Mouse (Mus musculus): ENCODE measurements at regions not wholly inside any gene's neighbourhood (a gene's known extent, or its start where the extent isn't known, plus 50 kb on each side); places are given as distances from the start of the nearest gene placed in this dataset.
A peak's percentile ranks its signal among the peaks of the same experiment; 100 is the strongest.

GRCm38 (mm10) chr10:66834974-66835373, 261.0 kb upstream of the Jmjd1c start:
- Histone ChIP-seq H3K4me3 (ENCODE audit: low read length) (no peak overlapping the region), H3K36me3 (ENCODE audit: control insufficient read depth, insufficient read depth, low read length) (no peaks in the 10 kb centered on the region), H3K4me2 (ENCODE audit: low read depth, low read length) (no peak overlapping the region), H3K27ac (ENCODE audit: low read length) (no peak overlapping the region), H3K4me1 (ENCODE audit: control insufficient read depth, insufficient read depth, low read length) (no peaks in the 10 kb centered on the region), H3K27me3 (replicated peaks; ENCODE audit: control insufficient read depth, insufficient read depth, low read length) (no peaks in the 10 kb centered on the region), H3K9me3 (ENCODE audit: control insufficient read depth, low read length) (no peaks in the 10 kb centered on the region; the same call in 1 of the 2 replicates), H3K9ac (ENCODE audit: low read depth, low read length) (no peak overlapping the region)
- WGBS: 72% methylated on average over 4 of the region's 4 CpGs
- ATAC-seq: no peak

GRCm38 (mm10) chr10:66839058-66839457, 256.9 kb upstream of the Jmjd1c start:
- Histone ChIP-seq H3K36me3 (ENCODE audit: control insufficient read depth, insufficient read depth, low read length) (no peaks in the 10 kb centered on the region), H3K27me3 (replicated peaks; ENCODE audit: control insufficient read depth, insufficient read depth, low read length) (no peaks in the 10 kb centered on the region), H3K27ac (ENCODE audit: low read length) (no peak overlapping the region), H3K4me1 (ENCODE audit: control insufficient read depth, insufficient read depth, low read length) (no peaks in the 10 kb centered on the region), H3K4me3 (ENCODE audit: low read length) (no peak overlapping the region), H3K9me3 (ENCODE audit: control insufficient read depth, low read length) (no peaks in the 10 kb centered on the region; the same call in 1 of the 2 replicates), H3K4me2 (ENCODE audit: low read depth, low read length) (no peak overlapping the region), H3K9ac (ENCODE audit: low read depth, low read length) (no peak overlapping the region)
- ATAC-seq: no peak
- 46% methylated on average over 9 of the region's 9 CpGs for WGBS

- H3K27me3 ChIP-seq (replicated peaks; ENCODE audit: control insufficient read depth, insufficient read depth, low read length): no peaks in the 10 kb centered on the region
- WGBS: 73% methylated on average over 2 of the region's 2 CpGs
- H3K4me1 ChIP-seq (ENCODE audit: control insufficient read depth, insufficient read depth, low read length): no peaks in the 10 kb centered on the region
- no peak for ATAC-seq
- no peaks in the 10 kb centered on the region for H3K9me3 ChIP-seq (ENCODE audit: control insufficient read depth, low read length)
- no peak overlapping the region for H3K4me2 ChIP-seq (ENCODE audit: low read depth, low read length)
- no peak overlapping the region for H3K9ac ChIP-seq (ENCODE audit: low read depth, low read length)
- H3K27ac ChIP-seq (ENCODE audit: low read length): no peak overlapping the region
- H3K4me3 ChIP-seq (ENCODE audit: low read length): no peak overlapping the region
- H3K36me3 ChIP-seq (ENCODE audit: control insufficient read depth, insufficient read depth, low read length): no peaks in the 10 kb centered on the region
Measured at GRCm38 (mm10) chr10:66843258-66843657, 252.7 kb upstream of the Jmjd1c start.

GRCm38 (mm10) chr10:66848778-66849177, 247.1 kb upstream of the Jmjd1c start:
- ATAC-seq: no peak
- 85% methylated on average over 5 of the region's 5 CpGs for WGBS

GRCm38 (mm10) chr10:66849681-66850080, 246.2 kb upstream of the Jmjd1c start:
- Histone ChIP-seq H3K4me3 (ENCODE audit: low read length) (no peak overlapping the region), H3K4me1 (ENCODE audit: control insufficient read depth, insufficient read depth, low read length) (no peaks in the 10 kb centered on the region), H3K27me3 (replicated peaks; ENCODE audit: control insufficient read depth, insufficient read depth, low read length) (no peaks in the 10 kb centered on the region), H3K27ac (ENCODE audit: low read length) (no peak overlapping the region), H3K36me3 (ENCODE audit: control insufficient read depth, insufficient read depth, low read length) (no peaks in the 10 kb centered on the region), H3K9me3 (ENCODE audit: control insufficient read depth, low read length) (no peaks in the 10 kb centered on the region), H3K4me2 (ENCODE audit: low read depth, low read length) (no peak overlapping the region), H3K9ac (ENCODE audit: low read depth, low read length) (no peak overlapping the region)
- ATAC-seq: no peak
- WGBS: 65% methylated on average over 6 of the region's 6 CpGs

More at GRCm38 (mm10) chr10:66848778-66849177, 247.1 kb upstream of the Jmjd1c start:
- Histone ChIP-seq H3K4me3 (ENCODE audit: low read length) (no peak overlapping the region), H3K4me1 (ENCODE audit: control insufficient read depth, insufficient read depth, low read length) (no peaks in the 10 kb centered on the region), H3K9ac (ENCODE audit: low read depth, low read length) (no peak overlapping the region), H3K27me3 (replicated peaks; ENCODE audit: control insufficient read depth, insufficient read depth, low read length) (no peaks in the 10 kb centered on the region), H3K4me2 (ENCODE audit: low read depth, low read length) (no peak overlapping the region), H3K36me3 (ENCODE audit: control insufficient read depth, insufficient read depth, low read length) (no peaks in the 10 kb centered on the region), H3K27ac (ENCODE audit: low read length) (no peak overlapping the region), H3K9me3 (ENCODE audit: control insufficient read depth, low read length) (no peaks in the 10 kb centered on the region)

- no peaks in the 10 kb centered on the region for H3K36me3 ChIP-seq (ENCODE audit: control insufficient read depth, insufficient read depth, low read length)
- no peak overlapping the region for H3K4me2 ChIP-seq (ENCODE audit: low read depth, low read length)
- H3K27me3 ChIP-seq (replicated peaks; ENCODE audit: control insufficient read depth, insufficient read depth, low read length): no peaks in the 10 kb centered on the region
- WGBS: 63% methylated on average over 4 of the region's 4 CpGs
- no peaks in the 10 kb centered on the region for H3K9me3 ChIP-seq (ENCODE audit: control insufficient read depth, low read length)
- no peak overlapping the region for H3K9ac ChIP-seq (ENCODE audit: low read depth, low read length)
- no peak overlapping the region for H3K4me3 ChIP-seq (ENCODE audit: low read length)
- no peaks in the 10 kb centered on the region for H3K4me1 ChIP-seq (ENCODE audit: control insufficient read depth, insufficient read depth, low read length)
- no peak for ATAC-seq
- no peak overlapping the region for H3K27ac ChIP-seq (ENCODE audit: low read length)
Measured at GRCm38 (mm10) chr10:66850972-66851478, 244.9 kb upstream of the Jmjd1c start.

GRCm38 (mm10) chr10:66851841-66852240, 244.1 kb upstream of the Jmjd1c start:
- no peak overlapping the region for H3K9ac ChIP-seq (ENCODE audit: low read depth, low read length)
- H3K4me3 ChIP-seq (ENCODE audit: low read length): no peak overlapping the region
- H3K4me2 ChIP-seq (ENCODE audit: low read depth, low read length): no peak overlapping the region
- H3K27me3 ChIP-seq (replicated peaks; ENCODE audit: control insufficient read depth, insufficient read depth, low read length): no peaks in the 10 kb centered on the region
- 63% methylated on average over 5 of the region's 5 CpGs for WGBS
- ATAC-seq: no peak
- H3K4me1 ChIP-seq (ENCODE audit: control insufficient read depth, insufficient read depth, low read length): no peaks in the 10 kb centered on the region
- no peak overlapping the region for H3K27ac ChIP-seq (ENCODE audit: low read length)
- H3K36me3 ChIP-seq (ENCODE audit: control insufficient read depth, insufficient read depth, low read length): no peaks in the 10 kb centered on the region
- H3K9me3 ChIP-seq (ENCODE audit: control insufficient read depth, low read length): no peaks in the 10 kb centered on the region

GRCm38 (mm10) chr10:66852708-66853107, 243.2 kb upstream of the Jmjd1c start:
- Histone ChIP-seq H3K4me3 (ENCODE audit: low read length) (no peak overlapping the region), H3K36me3 (ENCODE audit: control insufficient read depth, insufficient read depth, low read length) (no peaks in the 10 kb centered on the region), H3K4me1 (ENCODE audit: control insufficient read depth, insufficient read depth, low read length) (no peaks in the 10 kb centered on the region), H3K9ac (ENCODE audit: low read depth, low read length) (no peak overlapping the region), H3K27me3 (replicated peaks; ENCODE audit: control insufficient read depth, insufficient read depth, low read length) (no peaks in the 10 kb centered on the region), H3K4me2 (ENCODE audit: low read depth, low read length) (no peak overlapping the region), H3K27ac (ENCODE audit: low read length) (no peak overlapping the region), H3K9me3 (ENCODE audit: control insufficient read depth, low read length) (no peaks in the 10 kb centered on the region)
- no peak for ATAC-seq
- WGBS: 56% methylated on average over 5 of the region's 5 CpGs

- 0 out of 2 replicates have a peak, but pooled peaks have one; percentile 55 for ATAC-seq
- H3K9ac ChIP-seq (ENCODE audit: low read depth, low read length): 0 out of 2 replicates have a peak overlapping the region, but pooled peaks have one; percentile 12
- 9% methylated on average over 13 of the region's 13 CpGs for WGBS
Measured at GRCm38 (mm10) chr10:66853258-66853657, 242.7 kb upstream of the Jmjd1c start.

GRCm38 (mm10) chr10:66854895-66855294, 241.0 kb upstream of the Jmjd1c start:
- Histone ChIP-seq H3K4me1 (ENCODE audit: control insufficient read depth, insufficient read depth, low read length) (no peaks in the 10 kb centered on the region), H3K4me2 (ENCODE audit: low read depth, low read length) (no peak overlapping the region), H3K9me3 (ENCODE audit: control insufficient read depth, low read length) (no peaks in the 10 kb centered on the region), H3K27me3 (replicated peaks; ENCODE audit: control insufficient read depth, insufficient read depth, low read length) (no peaks in the 10 kb centered on the region), H3K4me3 (ENCODE audit: low read length) (no peak overlapping the region), H3K36me3 (ENCODE audit: control insufficient read depth, insufficient read depth, low read length) (no peaks in the 10 kb centered on the region), H3K27ac (ENCODE audit: low read length) (no peak overlapping the region), H3K9ac (ENCODE audit: low read depth, low read length) (no peak overlapping the region)
- WGBS: 88% methylated on average over 9 of the region's 9 CpGs
- no peak for ATAC-seq

More at GRCm38 (mm10) chr10:66853258-66853657, 242.7 kb upstream of the Jmjd1c start:
- H3K4me1 ChIP-seq (ENCODE audit: control insufficient read depth, insufficient read depth, low read length): no peaks in the 10 kb centered on the region
- H3K36me3 ChIP-seq (ENCODE audit: control insufficient read depth, insufficient read depth, low read length): no peaks in the 10 kb centered on the region
- no peak overlapping the region for H3K27ac ChIP-seq (ENCODE audit: low read length)
- no peak overlapping the region for H3K4me3 ChIP-seq (ENCODE audit: low read length)
- H3K27me3 ChIP-seq (replicated peaks; ENCODE audit: control insufficient read depth, insufficient read depth, low read length): no peaks in the 10 kb centered on the region
- no peaks in the 10 kb centered on the region for H3K9me3 ChIP-seq (ENCODE audit: control insufficient read depth, low read length)
- H3K4me2 ChIP-seq (ENCODE audit: low read depth, low read length): 0 out of 2 replicates have a peak overlapping the region, but pooled peaks have one; percentile 15

All from intestine, embryonic 16.5 days (tissue).